Mouse (Mus musculus) erythroblast, embryonic 14.5 days (primary cell): ENCODE data around the gene Zscan2.

ENCODE experiments used
- GATA1 ChIP-seq: IDR thresholded peaks from 2 replicates; pipeline ENCODE4 v1.6.1; 2012; ENCODE audit warnings: low read length, inconsistent platforms, mixed read lengths
- TAL1 ChIP-seq: IDR thresholded peaks from 3 replicates; pipeline ENCODE4 v1.6.1; 2012; ENCODE audit warnings: low read length, inconsistent platforms, mixed read lengths

DNA sequence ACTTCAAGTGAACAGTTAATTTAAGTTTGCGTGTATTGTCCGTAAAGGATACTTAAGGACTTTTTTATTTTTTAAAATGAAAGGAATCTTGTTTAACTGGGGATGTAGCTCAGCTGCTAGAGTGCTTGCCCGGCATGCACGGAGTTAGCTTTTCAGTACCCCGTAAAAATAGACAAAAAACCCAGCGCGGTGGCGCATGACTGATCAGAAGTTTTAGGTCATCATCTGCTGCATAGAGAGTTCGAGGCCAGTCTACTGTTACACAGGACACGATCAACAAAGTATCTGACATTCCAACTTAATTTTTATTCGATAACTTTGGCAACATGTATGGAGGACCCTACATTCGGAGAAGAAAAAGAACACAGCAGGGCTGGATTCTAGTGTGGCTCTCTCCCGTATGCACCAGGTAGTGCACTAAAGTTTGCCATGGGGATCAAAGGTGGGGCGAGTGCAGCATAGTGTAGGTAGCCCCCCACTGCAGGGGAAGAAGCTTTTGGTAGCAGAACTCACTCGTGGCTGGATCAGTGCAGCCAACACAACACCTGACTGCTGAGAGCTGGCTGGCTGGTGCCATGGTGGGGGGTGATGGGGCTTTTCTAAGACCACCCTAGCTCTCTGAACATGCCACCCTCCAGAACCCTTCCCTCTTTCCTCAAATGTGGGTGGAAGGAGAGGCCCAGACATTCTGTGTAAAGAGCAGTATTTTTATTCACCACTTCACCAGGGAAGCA is 41.0 kb downstream of the Zscan2 start:
- no peak for TF ChIP-seq TAL1
- no peak for TF ChIP-seq GATA1
